Mouse (Mus musculus): ENCODE results near the gene Gemin2. TPM values are rescaled to one million over a fixed set of nuclear protein-coding genes. Genes with fewer than 3 reads are reported as not detected.
"Not testable (repeated sequence)": the region's sequence is repeated elsewhere in the genome, so short reads cannot be mapped to it uniquely, and the experiment has no call there.

Gene Gemin2
- 3.9 and 6.9 TPM in 2 replicates for total RNA-seq (2014; rRNA removed)
- polyA plus RNA-seq (2015; fragmentation: Nextera tagmentation; extraction: Ambion mirVana): 9.8 and 10.6 TPM in 2 replicates

DNA sequence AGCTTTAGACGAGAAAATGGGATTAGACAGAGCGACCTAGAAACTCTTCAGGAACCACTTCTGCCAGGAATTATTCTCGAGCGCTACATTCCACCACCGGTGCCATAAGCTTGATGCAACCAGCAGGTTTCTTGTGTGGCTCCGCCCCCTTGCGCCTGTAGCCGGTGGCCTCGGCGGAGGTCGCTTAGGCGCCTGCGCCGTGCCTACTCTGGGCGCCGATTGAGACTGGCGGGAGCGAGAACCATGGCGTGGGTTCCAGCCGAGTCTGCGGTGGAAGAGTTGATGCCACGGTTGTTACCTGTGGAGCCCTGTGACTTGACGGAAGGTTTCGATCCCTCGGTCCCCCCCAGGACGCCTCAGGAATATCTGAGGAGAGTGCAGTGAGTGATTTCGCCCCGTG lies at the start of gene Gemin2:
Gene Gemin2 (plus strand): TSS at position 160 of the 400 bp plus-strand sequence.
- Histone ChIP-seq H3K27ac (ENCODE audit: low read depth, low read length) (peak within 1 kb of the TSS; percentile 43), H3K4me2 (ENCODE audit: low read depth, low read length, poor library complexity, severe bottlenecking) (peak within 1 kb of the TSS; percentile 76), H3K4me3 (ENCODE audit: low read depth, low read length) (peak within 1 kb of the TSS; percentile 88), H3K9ac (replicated peaks; ENCODE audit: low read length, poor library complexity, severe bottlenecking) (peak within 1 kb of the TSS; percentile 61), H3K36me3 (ENCODE audit: insufficient read depth, low read length) (peaks cover 5% of the 10 kb centered on the region), H3K4me1 (ENCODE audit: insufficient read depth, low read length) (peaks cover 2% of the 10 kb centered on the region; the same call in 1 of the 2 replicates), H3K9me3 (ENCODE audit: low read length) (no peaks in the 10 kb centered on the region), H3K27me3 (ENCODE audit: insufficient read depth, low read length) (no peaks in the 10 kb centered on the region)
- TF ChIP-seq CTCF (IDR thresholded peaks at IDR 0.05): peak; percentile 51
- WGBS: under 1% methylated on average over 28 of the region's 28 CpGs
- DNase-seq (ENCODE audit: low spot score): peak; percentile 94
- peak; percentile 76 for ATAC-seq (ENCODE audit: low FRiP score)

- no peaks in the 10 kb centered on the region for H3K4me1 ChIP-seq (ENCODE audit: insufficient read depth, low read length)
- peaks cover 23% of the 10 kb centered on the region for H3K36me3 ChIP-seq (ENCODE audit: insufficient read depth, low read length)
- WGBS: 73% methylated on average over 4 of the region's 4 CpGs
- no peak overlapping the region for H3K4me2 ChIP-seq (ENCODE audit: low read depth, low read length, poor library complexity, severe bottlenecking)
- no peak overlapping the region for H3K27ac ChIP-seq (ENCODE audit: low read depth, low read length)
- peak; percentile 69 for DNase-seq (ENCODE audit: low spot score)
- ATAC-seq (ENCODE audit: low FRiP score): peak; percentile 71; the same call in 1 of the 2 replicates
- no peak overlapping the region for H3K4me3 ChIP-seq (ENCODE audit: low read depth, low read length)
- no peaks in the 10 kb centered on the region for H3K27me3 ChIP-seq (ENCODE audit: insufficient read depth, low read length)
- H3K9ac ChIP-seq (replicated peaks; ENCODE audit: low read length, poor library complexity, severe bottlenecking): no peak overlapping the region
- no peaks in the 10 kb centered on the region for H3K9me3 ChIP-seq (ENCODE audit: low read length)
- TF ChIP-seq CTCF (IDR thresholded peaks at IDR 0.05): peak; percentile 92
Observed at GRCm38 (mm10) chr12:58964583-58964982, 48.6 kb upstream of the Gemin2 start.

- H3K27me3 ChIP-seq (ENCODE audit: insufficient read depth, low read length): no peaks in the 10 kb centered on the region
- peak; percentile 40 for TF ChIP-seq CTCF (IDR thresholded peaks at IDR 0.05)
- no peaks in the 10 kb centered on the region for H3K4me1 ChIP-seq (ENCODE audit: insufficient read depth, low read length)
- H3K4me3 ChIP-seq (ENCODE audit: low read depth, low read length): no peak overlapping the region
- 82% methylated on average over 2 of the region's 2 CpGs for WGBS
- no peaks in the 10 kb centered on the region for H3K9me3 ChIP-seq (ENCODE audit: low read length)
- DNase-seq (ENCODE audit: low spot score) (no peak), ATAC-seq (ENCODE audit: low FRiP score) (no peak)
- peaks cover 20% of the 10 kb centered on the region for H3K36me3 ChIP-seq (ENCODE audit: insufficient read depth, low read length)
- H3K27ac ChIP-seq (ENCODE audit: low read depth, low read length): no peak overlapping the region
- no peak overlapping the region for H3K9ac ChIP-seq (replicated peaks; ENCODE audit: low read length, poor library complexity, severe bottlenecking)
- no peak overlapping the region for H3K4me2 ChIP-seq (ENCODE audit: low read depth, low read length, poor library complexity, severe bottlenecking)
Observed at GRCm38 (mm10) chr12:58976966-58977365, 36.2 kb upstream of the Gemin2 start.

DNA sequence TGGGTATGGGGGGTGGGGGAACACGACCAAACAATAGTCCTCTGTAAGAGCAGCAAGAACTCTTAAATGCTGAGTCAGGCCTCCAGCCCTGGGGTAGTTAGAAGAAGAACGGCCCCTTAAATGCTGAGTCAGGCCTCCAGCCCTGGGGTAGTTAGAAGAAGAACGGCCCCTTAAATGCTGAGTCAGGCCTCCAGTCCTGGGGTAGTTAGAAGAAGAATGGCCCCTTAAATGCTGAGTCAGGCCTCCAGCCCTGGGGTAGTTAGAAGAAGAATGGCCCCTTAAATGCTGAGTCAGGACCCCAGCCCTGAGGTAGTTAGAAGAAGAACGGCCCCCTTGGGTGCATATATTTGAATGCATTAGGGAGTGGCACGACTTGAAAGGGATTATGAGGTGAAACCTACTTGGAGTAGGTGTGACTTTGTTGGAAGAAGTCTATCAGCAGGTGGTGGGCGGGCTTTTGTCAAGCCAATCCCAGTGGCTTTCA lies 32.0 kb upstream of the Gemin2 start:
- not testable (repeated sequence) for DNase-seq (ENCODE audit: low spot score)
- WGBS: 84% methylated on average over 6 of the region's 6 CpGs

DNA sequence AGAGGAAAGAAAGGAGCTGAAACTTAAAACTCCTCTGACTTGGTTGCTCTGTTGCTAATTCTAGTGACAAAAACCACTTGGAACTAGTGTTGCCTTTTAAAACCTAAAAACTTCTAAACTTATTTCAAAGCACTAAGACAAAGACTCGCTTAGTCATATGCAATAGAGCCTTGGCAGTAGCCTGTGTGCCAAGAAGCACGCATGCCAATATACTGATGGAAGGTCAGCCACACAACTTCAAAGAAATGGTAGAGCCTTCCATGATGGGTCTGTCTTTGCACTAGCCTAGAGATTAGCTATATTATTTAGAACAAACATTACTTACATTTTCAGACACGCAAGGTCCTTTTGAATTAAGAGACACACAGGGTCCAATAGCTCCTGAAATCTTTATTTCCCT lies 27.4 kb upstream of the Gemin2 start:
- no peaks in the 10 kb centered on the region for H3K4me1 ChIP-seq (ENCODE audit: insufficient read depth, low read length)
- no peaks in the 10 kb centered on the region for H3K9me3 ChIP-seq (ENCODE audit: low read length)
- peaks cover 24% of the 10 kb centered on the region; the same call in 1 of the 2 replicates for H3K36me3 ChIP-seq (ENCODE audit: insufficient read depth, low read length)
- ATAC-seq (ENCODE audit: low FRiP score) (no peak), DNase-seq (ENCODE audit: low spot score) (no peak)
- no peak overlapping the region for H3K4me2 ChIP-seq (ENCODE audit: low read depth, low read length, poor library complexity, severe bottlenecking)
- no peaks in the 10 kb centered on the region for H3K27me3 ChIP-seq (ENCODE audit: insufficient read depth, low read length)
- TF ChIP-seq CTCF (IDR thresholded peaks at IDR 0.05): no peak
- no peak overlapping the region for H3K9ac ChIP-seq (replicated peaks; ENCODE audit: low read length, poor library complexity, severe bottlenecking)
- WGBS: 95% methylated on average over 3 of the region's 3 CpGs
- H3K4me3 ChIP-seq (ENCODE audit: low read depth, low read length): no peak overlapping the region
- H3K27ac ChIP-seq (ENCODE audit: low read depth, low read length): no peak overlapping the region

More for the DNA sequence above, 32.0 kb upstream of the Gemin2 start:
- H3K27me3 ChIP-seq (ENCODE audit: insufficient read depth, low read length); H3K4me1 ChIP-seq (ENCODE audit: insufficient read depth, low read length); ATAC-seq (ENCODE audit: low FRiP score); H3K9ac ChIP-seq (replicated peaks; ENCODE audit: low read length, poor library complexity, severe bottlenecking); H3K4me2 ChIP-seq (ENCODE audit: low read depth, low read length, poor library complexity, severe bottlenecking); H3K9me3 ChIP-seq (ENCODE audit: low read length); H3K27ac ChIP-seq (ENCODE audit: low read depth, low read length); H3K4me3 ChIP-seq (ENCODE audit: low read depth, low read length): not testable (repeated sequence)
- H3K36me3 ChIP-seq (ENCODE audit: insufficient read depth, low read length): peaks cover 25% of the 10 kb centered on the region

GRCm38 (mm10) chr12:59010482-59010881 lies 2.7 kb upstream of the Gemin2 start:
- H3K9ac ChIP-seq (replicated peaks; ENCODE audit: low read length, poor library complexity, severe bottlenecking): no peak overlapping the region
- H3K27ac ChIP-seq (ENCODE audit: low read depth, low read length): no peak overlapping the region
- H3K4me3 ChIP-seq (ENCODE audit: low read depth, low read length): no peak overlapping the region
- H3K36me3 ChIP-seq (ENCODE audit: insufficient read depth, low read length): peaks cover 10% of the 10 kb centered on the region; the same call in 1 of the 2 replicates
- no peaks in the 10 kb centered on the region for H3K9me3 ChIP-seq (ENCODE audit: low read length)
- DNase-seq (ENCODE audit: low spot score) (peak; percentile 2), ATAC-seq (ENCODE audit: low FRiP score) (no peak)
- WGBS: 79% methylated on average over 2 of the region's 2 CpGs
- peaks cover 2% of the 10 kb centered on the region; the same call in 1 of the 2 replicates for H3K4me1 ChIP-seq (ENCODE audit: insufficient read depth, low read length)
- no peaks in the 10 kb centered on the region for H3K27me3 ChIP-seq (ENCODE audit: insufficient read depth, low read length)
- H3K4me2 ChIP-seq (ENCODE audit: low read depth, low read length, poor library complexity, severe bottlenecking): peak overlapping the region; percentile 76
- TF ChIP-seq CTCF (IDR thresholded peaks at IDR 0.05): peak; percentile 48
